Mouse (Mus musculus) forebrain, embryonic 12.5 days (tissue): Measurements from ENCODE around the gene Krtap3-2. TPM values are rescaled to one million over a fixed set of nuclear protein-coding genes. Genes with fewer than 3 reads are reported as not detected.

Experiments
- ATAC-seq: fragments of 200-750 bp; cut with Nextera tagmentation; 2 replicates; pipeline ENCODE4 v1.8.0; 2017; ENCODE audit warnings: moderate TSS enrichment; ENCODE audit not compliant: low FRiP score
- H3K27ac ChIP-seq: fragments of 300-500 bp; sonication (generic); 2 replicates; pipeline ENCODE4 v1.5.1; 2016; ENCODE audit warnings: mild to moderate bottlenecking
- H3K27me3 ChIP-seq: fragments of 300-500 bp; sonication (generic); 2 replicates; pipeline ENCODE4 v1.6.1; 2016; ENCODE audit warnings: mild to moderate bottlenecking
- H3K36me3 ChIP-seq: fragments of 300-500 bp; sonication (generic); replicated peaks from 2 replicates; pipeline ENCODE4 v1.6.1; 2016; ENCODE audit warnings: mild to moderate bottlenecking
- H3K4me1 ChIP-seq: fragments of 300-500 bp; sonication (generic); 2 replicates; pipeline ENCODE4 v1.6.1; 2016
- H3K4me2 ChIP-seq: fragments of 300-500 bp; sonication (generic); 2 replicates; pipeline ENCODE4 v1.6.1; 2016; ENCODE audit warnings: mild to moderate bottlenecking, moderate library complexity
- H3K4me3 ChIP-seq: fragments of 300-500 bp; sonication (generic); replicated peaks from 2 replicates; pipeline ENCODE4 v1.5.1; 2016; ENCODE audit warnings: mild to moderate bottlenecking
- H3K9ac ChIP-seq: fragments of 300-500 bp; sonication (generic); 2 replicates; pipeline ENCODE4 v1.6.1; 2016; ENCODE audit warnings: mild to moderate bottlenecking
- H3K9me3 ChIP-seq: fragments of 300-500 bp; sonication (generic); 2 replicates; pipeline ENCODE4 v1.6.1; 2016
- WGBS: fragments of 180-500 bp; shearing (Covaris S2); methylation state at CpG from one replicate; pipeline ENCODE4 v1.1.7; 2016; 5-methylcytosine and 5-hydroxymethylcytosine counted together
- polyA plus RNA-seq: library from polyadenylated mRNA; unstranded; fragments of >200 nt; fragmentation: Nextera tagmentation; extraction: Ambion mirVana; gene quantifications from 2 replicates; pipeline ENCODE4 v1.2.1, GENCODE M21; 2016

Gene Krtap3-2
- polyA plus RNA-seq, 1 experiment from 2014 or later = not detected

- no peak for ATAC-seq
- no peak within 1 kb of the TSS for H3K4me2 ChIP-seq
- H3K9ac ChIP-seq = no peak within 1 kb of the TSS
- no peaks in the 10 kb centered on the region for H3K27me3 ChIP-seq
- no peak within 1 kb of the TSS for H3K27ac ChIP-seq
- H3K4me3 ChIP-seq = no peak within 1 kb of the TSS
- H3K4me1 ChIP-seq = no peaks in the 10 kb centered on the region
- 92% methylated on average over 9 of the region's 9 CpGs for WGBS
- no peaks in the 10 kb centered on the region for H3K9me3 ChIP-seq
- no peaks in the 10 kb centered on the region for H3K36me3 ChIP-seq
These were observed 2.7 kb upstream of the Krtap3-2 start, which contains the start of gene Gm11939 for GRCm38 (mm10) chr11:99559366-99559765. Gene Gm11939 (minus strand): TSS chr11:99559466.

GRCm38 (mm10) chr11:99557976-99558745 is 1.5 kb upstream of the Krtap3-2 start:
- Histone ChIP-seq H3K9ac (no peak overlapping the region), H3K36me3 (no peaks in the 10 kb centered on the region), H3K9me3 (no peaks in the 10 kb centered on the region), H3K4me2 (no peak overlapping the region), H3K4me3 (no peak overlapping the region), H3K27me3 (no peaks in the 10 kb centered on the region), H3K27ac (no peak overlapping the region), H3K4me1 (no peaks in the 10 kb centered on the region)
- ATAC-seq = no peak
- 96% methylated on average over 3 of the region's 3 CpGs for WGBS

GRCm38 (mm10) chr11:99556195-99556594 is 458 bp downstream of the Krtap3-2 start:
- no peak for ATAC-seq
- Histone ChIP-seq H3K27me3 (peaks cover 3% of the 10 kb centered on the region; the same call in 1 of the 2 replicates), H3K4me3 (no peak overlapping the region), H3K27ac (no peak overlapping the region), H3K9me3 (no peaks in the 10 kb centered on the region), H3K9ac (no peak overlapping the region), H3K36me3 (no peaks in the 10 kb centered on the region), H3K4me1 (no peaks in the 10 kb centered on the region), H3K4me2 (no peak overlapping the region)
- WGBS = 91% methylated on average over 2 of the region's 2 CpGs

- no peaks in the 10 kb centered on the region for H3K4me1 ChIP-seq
- H3K9ac ChIP-seq = no peak within 1 kb of the TSS
- no peaks in the 10 kb centered on the region for H3K36me3 ChIP-seq
- WGBS = 64% methylated on average over 4 of the region's 4 CpGs
- no peak within 1 kb of the TSS for H3K27ac ChIP-seq
- H3K9me3 ChIP-seq = no peaks in the 10 kb centered on the region
- peaks cover 11% of the 10 kb centered on the region; the same call in 1 of the 2 replicates for H3K27me3 ChIP-seq
- no peak within 1 kb of the TSS for H3K4me3 ChIP-seq
- ATAC-seq = no peak
- H3K4me2 ChIP-seq = no peak within 1 kb of the TSS
These were observed 5.9 kb downstream of the Krtap3-2 start, which contains the start of gene Krtap3-3 for GRCm38 (mm10) chr11:99550765-99551164. Gene Krtap3-3 (minus strand): TSS chr11:99550865.

- Histone ChIP-seq H3K27me3 (peaks cover 11% of the 10 kb centered on the region; the same call in 1 of the 2 replicates), H3K4me2 (no peak overlapping the region), H3K36me3 (no peaks in the 10 kb centered on the region), H3K27ac (no peak overlapping the region), H3K4me1 (no peaks in the 10 kb centered on the region), H3K9ac (no peak overlapping the region), H3K4me3 (no peak overlapping the region), H3K9me3 (no peaks in the 10 kb centered on the region)
- ATAC-seq = no peak
These were observed 8.8 kb downstream of the Krtap3-2 start for GRCm38 (mm10) chr11:99547892-99548291.

GRCm38 (mm10) chr11:99539721-99540120 is 16.9 kb downstream of the Krtap3-2 start:
- no peaks in the 10 kb centered on the region for H3K4me1 ChIP-seq
- H3K9ac ChIP-seq = no peak overlapping the region
- H3K27me3 ChIP-seq = no peaks in the 10 kb centered on the region
- no peaks in the 10 kb centered on the region for H3K9me3 ChIP-seq
- no peaks in the 10 kb centered on the region for H3K36me3 ChIP-seq
- H3K27ac ChIP-seq = no peak overlapping the region
- ATAC-seq = no peak
- WGBS = 64% methylated on average over 9 of the region's 9 CpGs
- no peak overlapping the region for H3K4me2 ChIP-seq
- H3K4me3 ChIP-seq = no peak overlapping the region

- Histone ChIP-seq H3K9me3 (no peaks in the 10 kb centered on the region), H3K4me3 (no peak within 1 kb of the TSS), H3K4me2 (no peak within 1 kb of the TSS), H3K9ac (no peak within 1 kb of the TSS), H3K27ac (no peak within 1 kb of the TSS), H3K4me1 (no peaks in the 10 kb centered on the region), H3K36me3 (no peaks in the 10 kb centered on the region), H3K27me3 (no peaks in the 10 kb centered on the region)
- no peak for ATAC-seq
- WGBS = 91% methylated on average over 13 of the region's 13 CpGs
These were observed 35.3 kb downstream of the Krtap3-2 start, which contains the start of gene Krt39 for GRCm38 (mm10) chr11:99521288-99521860. Gene Krt39 (minus strand): TSS chr11:99521338.

GRCm38 (mm10) chr11:99514098-99514497 is 42.6 kb downstream of the Krtap3-2 start:
- H3K36me3 ChIP-seq = no peaks in the 10 kb centered on the region
- no peak overlapping the region for H3K27ac ChIP-seq
- no peaks in the 10 kb centered on the region for H3K4me1 ChIP-seq
- H3K9me3 ChIP-seq = no peaks in the 10 kb centered on the region
- H3K27me3 ChIP-seq = no peaks in the 10 kb centered on the region
- no peak for ATAC-seq
- 89% methylated on average over 8 of the region's 8 CpGs for WGBS
- no peak overlapping the region for H3K4me3 ChIP-seq
- H3K4me2 ChIP-seq = no peak overlapping the region
- no peak overlapping the region for H3K9ac ChIP-seq

Other genes starting within 250 kb of the Krtap3-2 start
- gene Krt25, start 233.9 kb downstream of the Krtap3-2 start, polyA plus RNA-seq = 0.09 and 0.13 TPM in 2 replicates
- not detected in 2 replicates for gene Krt26, start 218.9 kb downstream of the Krtap3-2 start, polyA plus RNA-seq
- gene Krt27, start 205.7 kb downstream of the Krtap3-2 start, polyA plus RNA-seq = not detected in 2 replicates
- gene Krt28, start 181.9 kb downstream of the Krtap3-2 start, polyA plus RNA-seq = 0.38 and 0.40 TPM in 2 replicates
- 40.2 and 42.4 TPM in 2 replicates for gene Krt10, start 167.5 kb downstream of the Krtap3-2 start, polyA plus RNA-seq
- gene Krt12, start 134.6 kb downstream of the Krtap3-2 start, polyA plus RNA-seq = not detected in 2 replicates
- gene Krt20, start 118.7 kb downstream of the Krtap3-2 start, polyA plus RNA-seq = 0.15 TPM in 1 of 2 replicates, not detected in the other
- 0.74 and 0.75 TPM in 2 replicates for gene Krt23, start 63.7 kb downstream of the Krtap3-2 start, polyA plus RNA-seq
- gene Krt39, start 35.5 kb downstream of the Krtap3-2 start, polyA plus RNA-seq = not detected in 2 replicates
- gene Krt40, start 13.7 kb downstream of the Krtap3-2 start, polyA plus RNA-seq = not detected in 2 replicates
- gene Krtap3-3, start 6.0 kb downstream of the Krtap3-2 start, polyA plus RNA-seq = not detected in 2 replicates
- gene Gm11939, start 2.6 kb upstream of the Krtap3-2 start, polyA plus RNA-seq = not detected in 2 replicates
- gene Krtap3-1, start 9.8 kb upstream of the Krtap3-2 start, polyA plus RNA-seq = not detected in 2 replicates
- not detected in 2 replicates for gene Krtap1-5, start 24.2 kb upstream of the Krtap3-2 start, polyA plus RNA-seq
- gene Krtap1-4, start 26.8 kb upstream of the Krtap3-2 start, polyA plus RNA-seq = not detected in 2 replicates
- not detected in 2 replicates for gene Krtap1-3, start 34.5 kb upstream of the Krtap3-2 start, polyA plus RNA-seq
- gene Krtap9-3, start 41.3 kb upstream of the Krtap3-2 start, polyA plus RNA-seq = not detected in 2 replicates
- not detected in 2 replicates for gene Gm11938, start 46.5 kb upstream of the Krtap3-2 start, polyA plus RNA-seq
- gene Gm11937, start 53.3 kb upstream of the Krtap3-2 start, polyA plus RNA-seq = not detected in 2 replicates
- not detected in 2 replicates for gene Krtap2-4, start 58.0 kb upstream of the Krtap3-2 start, polyA plus RNA-seq
- not detected in 2 replicates for gene Gm11562, start 63.6 kb upstream of the Krtap3-2 start, polyA plus RNA-seq
- not detected in 2 replicates for gene Krtap4-1, start 71.4 kb upstream of the Krtap3-2 start, polyA plus RNA-seq
- not detected in 2 replicates for gene Krtap4-2, start 78.2 kb upstream of the Krtap3-2 start, polyA plus RNA-seq
- gene Krtap4-7, start 87.2 kb upstream of the Krtap3-2 start, polyA plus RNA-seq = not detected in 2 replicates
- not detected in 2 replicates for gene Gm11555, start 93.4 kb upstream of the Krtap3-2 start, polyA plus RNA-seq
- not detected in 2 replicates for gene Gm11563, start 102.1 kb upstream of the Krtap3-2 start, polyA plus RNA-seq
- not detected in 2 replicates for gene Krtap4-6, start 109.1 kb upstream of the Krtap3-2 start, polyA plus RNA-seq
- not detected in 2 replicates for gene Gm14190, start 133.9 kb upstream of the Krtap3-2 start, polyA plus RNA-seq
- gene Gm14180, start 177.4 kb upstream of the Krtap3-2 start, polyA plus RNA-seq = not detected in 2 replicates
- not detected in 2 replicates for gene Gm11595, start 216.1 kb upstream of the Krtap3-2 start, polyA plus RNA-seq
- gene Krtap4-8, start 223.9 kb upstream of the Krtap3-2 start, polyA plus RNA-seq = not detected in 2 replicates
- gene Krtap4-9, start 228.3 kb upstream of the Krtap3-2 start, polyA plus RNA-seq = not detected in 2 replicates
- gene Gm11596, start 236.6 kb upstream of the Krtap3-2 start, polyA plus RNA-seq = not detected in 2 replicates
- gene Gm11569, start 242.1 kb upstream of the Krtap3-2 start, polyA plus RNA-seq = not detected in 2 replicates
- not detected in 2 replicates for gene Gm11554, start 247.6 kb upstream of the Krtap3-2 start, polyA plus RNA-seq